Mouse (Mus musculus): ENCODE results near the gene Dazap1. TPM values are rescaled to one million over a fixed set of nuclear protein-coding genes. Genes with fewer than 3 reads are reported as not detected.

The Dazap1 gene
- polyA plus RNA-seq, 1 experiment from 2014 or later = 42.5 TPM

- Histone ChIP-seq H3K9ac (replicated peaks; ENCODE audit: low read length) (no peak overlapping the region), H3K4me2 (ENCODE audit: low read length) (no peak overlapping the region), H3K4me3 (replicated peaks; ENCODE audit: low read depth, low read length) (no peak overlapping the region), H3K9me3 (ENCODE audit: control insufficient read depth, low read length) (no peaks in the 10 kb centered on the region), H3K36me3 (ENCODE audit: control insufficient read depth, insufficient read depth, low read length) (peaks cover 52% of the 10 kb centered on the region), H3K27me3 (ENCODE audit: control insufficient read depth, insufficient read depth, low read length) (no peaks in the 10 kb centered on the region), H3K27ac (replicated peaks; ENCODE audit: low read depth, low read length) (no peak overlapping the region), H3K4me1 (ENCODE audit: control insufficient read depth, insufficient read depth, low read length) (peaks cover 11% of the 10 kb centered on the region)
- no peak for DNase-seq
- 93% methylated on average over 6 of the region's 6 CpGs for WGBS
- no peak for ATAC-seq (ENCODE audit: low FRiP score, low TSS enrichment)
Measured at GRCm38 (mm10) chr10:80253551-80253950, 7.7 kb upstream of the Dazap1 start.

DNA sequence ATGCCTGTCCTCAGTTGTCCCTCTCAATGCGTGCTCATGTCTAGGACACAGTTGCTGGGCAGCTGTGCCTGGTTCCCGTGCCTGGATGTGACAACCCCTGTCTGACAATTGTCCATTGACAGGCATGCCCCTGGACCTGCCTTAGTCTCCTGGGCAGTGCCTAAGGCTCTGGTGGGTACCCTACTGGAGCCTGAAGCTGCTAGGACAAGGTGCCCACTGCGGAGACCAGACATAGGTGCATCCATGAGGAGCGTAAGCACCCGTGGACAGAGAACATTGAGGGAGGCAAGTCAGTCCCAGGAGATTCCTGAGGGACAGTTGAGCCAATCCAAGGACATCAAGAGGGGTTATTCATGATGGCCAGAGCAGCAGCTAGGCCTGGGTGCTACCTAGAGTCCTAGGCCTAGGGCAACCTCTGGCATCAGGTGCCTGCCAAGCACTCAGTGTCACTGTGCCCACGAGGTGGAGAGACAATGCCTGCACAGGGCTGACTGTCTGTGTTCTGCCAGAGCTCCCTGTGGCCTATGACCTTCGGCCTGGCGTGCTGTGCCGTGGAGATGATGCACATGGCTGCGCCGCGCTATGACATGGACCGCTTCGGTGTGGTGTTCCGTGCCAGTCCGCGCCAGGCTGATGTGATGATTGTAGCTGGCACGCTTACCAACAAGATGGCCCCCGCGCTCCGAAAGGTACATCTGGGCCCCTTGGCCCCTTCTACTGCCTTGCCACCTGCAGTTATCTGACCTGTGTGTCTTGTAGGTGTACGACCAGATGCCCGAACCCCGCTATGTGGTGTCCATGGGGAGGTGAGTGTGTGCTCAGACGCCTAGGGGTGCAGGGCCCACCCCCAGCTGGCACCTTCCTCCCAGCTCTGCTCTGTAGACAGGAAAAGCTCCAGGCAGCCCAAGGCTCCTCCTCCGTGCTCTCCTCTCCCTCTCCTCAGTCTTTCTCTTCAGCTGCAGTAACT is 6.7 kb upstream of the Dazap1 start:
- H3K9ac ChIP-seq (replicated peaks; ENCODE audit: low read length) = no peak overlapping the region
- H3K9me3 ChIP-seq (ENCODE audit: control insufficient read depth, low read length) = no peaks in the 10 kb centered on the region
- ATAC-seq (ENCODE audit: low FRiP score, low TSS enrichment) (no peak), DNase-seq (no peak)
- H3K36me3 ChIP-seq (ENCODE audit: control insufficient read depth, insufficient read depth, low read length) = peaks cover 56% of the 10 kb centered on the region
- peaks cover 14% of the 10 kb centered on the region for H3K4me1 ChIP-seq (ENCODE audit: control insufficient read depth, insufficient read depth, low read length)
- WGBS = 95% methylated on average over 26 of the region's 26 CpGs
- no peak overlapping the region for H3K4me3 ChIP-seq (replicated peaks; ENCODE audit: low read depth, low read length)
- no peak overlapping the region for H3K27ac ChIP-seq (replicated peaks; ENCODE audit: low read depth, low read length)
- H3K27me3 ChIP-seq (ENCODE audit: control insufficient read depth, insufficient read depth, low read length) = no peaks in the 10 kb centered on the region
- H3K4me2 ChIP-seq (ENCODE audit: low read length) = no peak overlapping the region

DNA sequence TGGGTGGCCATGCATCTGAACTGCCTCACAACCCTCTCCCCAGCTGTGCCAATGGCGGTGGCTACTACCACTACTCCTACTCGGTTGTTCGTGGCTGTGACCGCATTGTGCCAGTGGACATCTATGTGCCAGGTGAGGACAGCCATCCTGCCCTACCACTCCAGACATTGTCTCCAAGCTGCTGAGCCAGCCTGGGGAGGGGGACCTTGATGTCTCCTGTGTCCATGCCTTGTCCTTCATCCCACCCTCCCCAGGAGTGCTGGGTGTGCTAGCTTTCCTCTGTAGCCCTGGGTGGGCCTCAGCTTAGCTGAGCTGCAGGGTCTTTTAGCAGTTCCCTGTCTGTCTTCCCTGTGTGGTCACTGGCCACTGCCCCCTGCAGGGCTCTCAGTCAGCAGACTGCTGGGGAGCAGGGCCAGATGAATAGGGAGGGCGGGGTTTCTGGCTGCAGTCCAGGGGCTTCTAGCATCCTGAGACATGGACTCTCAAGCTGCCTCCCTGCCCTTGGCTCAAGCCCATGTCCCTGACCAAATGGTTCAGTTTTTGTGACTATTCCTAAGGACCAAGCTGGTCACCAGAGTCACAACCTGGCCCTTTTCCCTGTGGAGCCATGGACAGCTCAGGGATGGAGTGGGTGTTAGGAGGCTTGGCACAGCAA is 5.3 kb upstream of the Dazap1 start:
- no peak for ATAC-seq (ENCODE audit: low FRiP score, low TSS enrichment)
- Histone ChIP-seq H3K4me1 (ENCODE audit: control insufficient read depth, insufficient read depth, low read length) (peaks cover 16% of the 10 kb centered on the region), H3K9ac (replicated peaks; ENCODE audit: low read length) (no peak overlapping the region), H3K9me3 (ENCODE audit: control insufficient read depth, low read length) (no peaks in the 10 kb centered on the region), H3K36me3 (ENCODE audit: control insufficient read depth, insufficient read depth, low read length) (peaks cover 56% of the 10 kb centered on the region), H3K4me2 (ENCODE audit: low read length) (no peak overlapping the region), H3K4me3 (replicated peaks; ENCODE audit: low read depth, low read length) (no peak overlapping the region), H3K27me3 (ENCODE audit: control insufficient read depth, insufficient read depth, low read length) (no peaks in the 10 kb centered on the region), H3K27ac (replicated peaks; ENCODE audit: low read depth, low read length) (no peak overlapping the region; the same call in 1 of the 2 replicates)
- peak; percentile 31 for DNase-seq
- 80% methylated on average over 5 of the region's 5 CpGs for WGBS

DNA sequence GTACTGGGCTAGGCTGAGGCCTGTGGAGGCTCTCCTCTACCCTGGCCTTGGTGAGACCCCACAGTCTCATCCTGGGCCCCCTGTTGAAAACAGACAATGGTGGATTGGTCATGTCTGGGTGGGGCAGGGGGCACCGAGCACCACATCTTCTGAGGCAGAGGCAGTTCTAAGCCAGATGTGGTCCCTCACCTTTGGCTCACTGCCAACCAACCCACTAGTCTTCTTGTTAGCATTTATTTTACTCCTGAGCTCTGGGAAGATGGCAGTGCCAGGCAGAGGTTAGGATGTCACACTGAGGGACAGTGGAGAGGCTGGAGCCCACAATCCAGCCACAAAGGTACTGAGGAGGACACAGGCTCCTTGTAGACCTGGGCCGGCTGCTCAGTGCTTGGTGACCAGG is 3.4 kb upstream of the Dazap1 start:
- WGBS = 82% methylated on average over 2 of the region's 2 CpGs
- peaks cover 49% of the 10 kb centered on the region for H3K36me3 ChIP-seq (ENCODE audit: control insufficient read depth, insufficient read depth, low read length)

GRCm38 (mm10) chr10:80258752-80259462 is 2.4 kb upstream of the Dazap1 start:
- Histone ChIP-seq H3K4me1 (ENCODE audit: control insufficient read depth, insufficient read depth, low read length) (peaks cover 23% of the 10 kb centered on the region), H3K9ac (replicated peaks; ENCODE audit: low read length) (no peak overlapping the region), H3K4me3 (replicated peaks; ENCODE audit: low read depth, low read length) (no peak overlapping the region), H3K9me3 (ENCODE audit: control insufficient read depth, low read length) (no peaks in the 10 kb centered on the region), H3K27me3 (ENCODE audit: control insufficient read depth, insufficient read depth, low read length) (no peaks in the 10 kb centered on the region), H3K4me2 (ENCODE audit: low read length) (no peak overlapping the region; the same call in 1 of the 2 replicates), H3K27ac (replicated peaks; ENCODE audit: low read depth, low read length) (no peak overlapping the region), H3K36me3 (ENCODE audit: control insufficient read depth, insufficient read depth, low read length) (peaks cover 49% of the 10 kb centered on the region)
- no peak for ATAC-seq (ENCODE audit: low FRiP score, low TSS enrichment)
- 94% methylated on average over 14 of the region's 14 CpGs for WGBS
- no peak for DNase-seq

More for the DNA sequence above, 3.4 kb upstream of the Dazap1 start:
- no peak overlapping the region for H3K27ac ChIP-seq (replicated peaks; ENCODE audit: low read depth, low read length)
- H3K27me3 ChIP-seq (ENCODE audit: control insufficient read depth, insufficient read depth, low read length) = no peaks in the 10 kb centered on the region
- H3K9ac ChIP-seq (replicated peaks; ENCODE audit: low read length) = no peak overlapping the region; the same call in 1 of the 2 replicates
- H3K4me3 ChIP-seq (replicated peaks; ENCODE audit: low read depth, low read length) = no peak overlapping the region
- DNase-seq (no peak), ATAC-seq (ENCODE audit: low FRiP score, low TSS enrichment) (no peak)
- H3K4me1 ChIP-seq (ENCODE audit: control insufficient read depth, insufficient read depth, low read length) = peaks cover 23% of the 10 kb centered on the region
- no peaks in the 10 kb centered on the region for H3K9me3 ChIP-seq (ENCODE audit: control insufficient read depth, low read length)
- no peak overlapping the region for H3K4me2 ChIP-seq (ENCODE audit: low read length)

DNA sequence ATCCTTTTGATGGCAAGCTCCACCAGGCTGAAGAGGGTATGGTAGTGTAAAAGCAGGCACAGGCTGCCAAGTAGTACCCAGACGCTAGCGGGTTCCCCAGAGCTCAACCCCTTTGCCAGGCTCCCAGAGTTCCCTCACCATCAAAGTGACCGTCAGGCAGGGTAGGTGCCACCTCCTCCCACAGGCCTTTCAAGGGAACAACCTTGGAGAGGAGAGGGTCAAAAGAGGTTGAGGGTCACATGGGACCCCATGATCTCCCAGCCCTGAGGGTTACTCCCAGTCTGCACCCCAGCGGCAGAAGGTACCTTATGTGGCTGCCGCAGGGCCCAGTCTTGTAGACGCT is 1.9 kb upstream of the Dazap1 start:
- ATAC-seq (ENCODE audit: low FRiP score, low TSS enrichment) (no peak), DNase-seq (no peak)
- 71% methylated on average over 6 of the region's 6 CpGs for WGBS
- Histone ChIP-seq H3K27ac (replicated peaks; ENCODE audit: low read depth, low read length) (no peak overlapping the region; the same call in 1 of the 2 replicates), H3K4me1 (ENCODE audit: control insufficient read depth, insufficient read depth, low read length) (peaks cover 23% of the 10 kb centered on the region), H3K36me3 (ENCODE audit: control insufficient read depth, insufficient read depth, low read length) (peaks cover 44% of the 10 kb centered on the region), H3K4me2 (ENCODE audit: low read length) (peak overlapping the region; percentile 75), H3K9me3 (ENCODE audit: control insufficient read depth, low read length) (no peaks in the 10 kb centered on the region), H3K27me3 (ENCODE audit: control insufficient read depth, insufficient read depth, low read length) (no peaks in the 10 kb centered on the region), H3K4me3 (replicated peaks; ENCODE audit: low read depth, low read length) (peak overlapping the region; percentile 37; the same call in 1 of the 2 replicates), H3K9ac (replicated peaks; ENCODE audit: low read length) (no peak overlapping the region)

GRCm38 (mm10) chr10:80259861-80260641 is 1.2 kb upstream of the Dazap1 start:
- no peaks in the 10 kb centered on the region for H3K27me3 ChIP-seq (ENCODE audit: control insufficient read depth, insufficient read depth, low read length)
- H3K4me3 ChIP-seq (replicated peaks; ENCODE audit: low read depth, low read length) = peak overlapping the region; percentile 37
- H3K9me3 ChIP-seq (ENCODE audit: control insufficient read depth, low read length) = no peaks in the 10 kb centered on the region
- H3K4me1 ChIP-seq (ENCODE audit: control insufficient read depth, insufficient read depth, low read length) = peaks cover 23% of the 10 kb centered on the region
- H3K9ac ChIP-seq (replicated peaks; ENCODE audit: low read length) = peak overlapping the region; percentile 60
- 2% methylated on average over 19 of the region's 19 CpGs for WGBS
- H3K27ac ChIP-seq (replicated peaks; ENCODE audit: low read depth, low read length) = peak overlapping the region; percentile 78
- peaks cover 37% of the 10 kb centered on the region for H3K36me3 ChIP-seq (ENCODE audit: control insufficient read depth, insufficient read depth, low read length)
- peak overlapping the region; percentile 75 for H3K4me2 ChIP-seq (ENCODE audit: low read length)
- DNase-seq (peak; percentile 62), ATAC-seq (ENCODE audit: low FRiP score, low TSS enrichment) (no peak)

DNA sequence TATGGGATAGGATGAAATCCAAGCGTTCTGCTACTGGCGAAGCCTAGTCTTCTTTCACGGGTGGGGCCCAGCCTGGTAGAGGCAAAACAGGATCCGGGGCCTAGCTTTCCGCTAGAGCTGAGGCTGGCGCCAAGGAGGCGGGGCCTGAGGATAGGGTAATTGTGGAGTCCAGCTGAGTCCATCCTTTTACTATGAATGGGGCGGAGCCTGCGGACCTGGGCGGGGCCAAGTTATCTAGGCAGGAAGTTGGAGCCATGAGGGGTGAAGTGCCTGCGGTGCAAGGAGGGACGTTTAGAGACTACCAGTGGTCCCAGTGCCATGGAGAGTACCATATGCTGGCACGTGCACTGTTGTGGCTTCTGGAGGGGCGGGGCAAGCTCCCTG is 291 bp downstream of the Dazap1 start:
- Histone ChIP-seq H3K9me3 (ENCODE audit: control insufficient read depth, low read length) (no peaks in the 10 kb centered on the region), H3K4me3 (replicated peaks; ENCODE audit: low read depth, low read length) (peak overlapping the region; percentile 37), H3K27ac (replicated peaks; ENCODE audit: low read depth, low read length) (peak overlapping the region; percentile 78), H3K36me3 (ENCODE audit: control insufficient read depth, insufficient read depth, low read length) (peaks cover 22% of the 10 kb centered on the region), H3K9ac (replicated peaks; ENCODE audit: low read length) (peak overlapping the region; percentile 60), H3K4me2 (ENCODE audit: low read length) (peak overlapping the region; percentile 75), H3K27me3 (ENCODE audit: control insufficient read depth, insufficient read depth, low read length) (no peaks in the 10 kb centered on the region), H3K4me1 (ENCODE audit: control insufficient read depth, insufficient read depth, low read length) (peaks cover 34% of the 10 kb centered on the region)
- ATAC-seq (ENCODE audit: low FRiP score, low TSS enrichment) = peak; percentile 42
- DNase-seq = peak; percentile 87
- 2% methylated on average over 14 of the region's 14 CpGs for WGBS
